Mouse (Mus musculus) kidney, adult 2 months (tissue): Measurements from ENCODE around the gene Tmco3.

Experiments used
- CTCF ChIP-seq: fragments of 200-500 bp; conservative IDR thresholded peaks from 2 replicates; pipeline ENCODE4 v1.5.1; 2011; ENCODE audit warnings: low read depth, mild to moderate bottlenecking, control low read depth, low read length, moderate library complexity, mixed read lengths; ENCODE audit not compliant: insufficient read depth, insufficient read length
- POLR2A ChIP-seq: fragments of 200-500 bp; IDR thresholded peaks from one replicate; pipeline ENCODE4 v1.6.1; 2011; ENCODE audit warnings: low read depth, low read length, control low read depth

DNA sequence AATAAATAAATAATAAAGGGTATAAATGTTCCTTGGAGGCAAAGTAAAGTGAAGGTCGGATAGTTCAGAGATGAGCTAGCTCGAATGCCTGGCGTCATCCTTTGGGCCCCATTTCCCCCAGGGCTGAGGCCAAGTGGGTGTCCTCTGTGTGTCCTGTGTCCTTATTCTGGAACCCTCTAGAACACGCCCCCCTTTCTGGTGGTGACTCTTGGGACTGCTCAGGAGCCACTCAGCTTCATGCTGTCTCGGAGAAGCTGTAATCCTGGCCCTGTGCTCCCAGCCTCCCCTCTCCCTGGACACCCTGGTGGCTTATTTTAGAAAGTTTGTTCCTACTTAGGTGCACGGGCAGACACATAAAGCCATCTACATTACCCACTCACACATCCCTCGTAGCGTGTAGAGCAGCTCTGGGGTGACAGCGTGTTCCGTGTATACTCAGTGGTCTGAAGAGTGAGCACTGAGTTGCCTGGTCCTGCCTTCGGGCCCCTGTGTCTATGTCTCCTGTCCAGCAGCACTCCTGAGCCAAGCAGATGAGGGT is 43.6 kb upstream of the Tmco3 start:
- no peak for TF ChIP-seq CTCF
- no peak for TF ChIP-seq POLR2A
